Mouse (Mus musculus) neural tube, embryonic 12.5 days (tissue): ENCODE results near the gene Ccdc169. TPM values are rescaled to one million over a fixed set of nuclear protein-coding genes. Genes with fewer than 3 reads are reported as not detected.

ENCODE experiments used
- ATAC-seq: fragments of 200-750 bp; cut with Nextera tagmentation; 2 replicates; pipeline ENCODE4 v1.8.0; 2017; ENCODE audit warnings: low read depth, mild to moderate bottlenecking, moderate TSS enrichment, moderate library complexity; ENCODE audit not compliant: low FRiP score
- H3K27ac ChIP-seq: fragments of 300-500 bp; sonication (generic); 2 replicates; pipeline ENCODE4 v1.5.1; 2016
- H3K27me3 ChIP-seq: fragments of 300-500 bp; sonication (generic); replicated peaks from 2 replicates; pipeline ENCODE4 v1.6.1; 2016; ENCODE audit warnings: mild to moderate bottlenecking
- H3K36me3 ChIP-seq: fragments of 300-500 bp; sonication (generic); 2 replicates; pipeline ENCODE4 v1.6.1; 2016; ENCODE audit warnings: mild to moderate bottlenecking
- H3K4me1 ChIP-seq: fragments of 300-500 bp; sonication (generic); 2 replicates; pipeline ENCODE4 v1.6.1; 2016
- H3K4me2 ChIP-seq: fragments of 300-500 bp; sonication (generic); replicated peaks from 2 replicates; pipeline ENCODE4 v1.6.1; 2016; ENCODE audit warnings: mild to moderate bottlenecking
- H3K4me3 ChIP-seq: fragments of 300-500 bp; sonication (generic); 2 replicates; pipeline ENCODE4 v1.5.1; 2016
- H3K9ac ChIP-seq: fragments of 300-500 bp; sonication (generic); 2 replicates; pipeline ENCODE4 v1.6.1; 2016; ENCODE audit warnings: mild to moderate bottlenecking
- H3K9me3 ChIP-seq: fragments of 300-500 bp; sonication (generic); 2 replicates; pipeline ENCODE4 v1.6.1; 2016; ENCODE audit warnings: mild to moderate bottlenecking
- WGBS: fragments of 180-500 bp; shearing (Covaris S2); methylation state at CpG from one replicate; pipeline ENCODE4 v1.1.7; 2016; 5-methylcytosine and 5-hydroxymethylcytosine counted together
- polyA plus RNA-seq: library from polyadenylated mRNA; unstranded; fragments of >200 nt; fragmentation: Nextera tagmentation; extraction: Ambion mirVana; gene quantifications from 2 replicates; pipeline ENCODE4 v1.2.1, GENCODE M21; 2016

Gene Ccdc169
- polyA plus RNA-seq, 1 experiment from 2014 or later = not detected

DNA sequence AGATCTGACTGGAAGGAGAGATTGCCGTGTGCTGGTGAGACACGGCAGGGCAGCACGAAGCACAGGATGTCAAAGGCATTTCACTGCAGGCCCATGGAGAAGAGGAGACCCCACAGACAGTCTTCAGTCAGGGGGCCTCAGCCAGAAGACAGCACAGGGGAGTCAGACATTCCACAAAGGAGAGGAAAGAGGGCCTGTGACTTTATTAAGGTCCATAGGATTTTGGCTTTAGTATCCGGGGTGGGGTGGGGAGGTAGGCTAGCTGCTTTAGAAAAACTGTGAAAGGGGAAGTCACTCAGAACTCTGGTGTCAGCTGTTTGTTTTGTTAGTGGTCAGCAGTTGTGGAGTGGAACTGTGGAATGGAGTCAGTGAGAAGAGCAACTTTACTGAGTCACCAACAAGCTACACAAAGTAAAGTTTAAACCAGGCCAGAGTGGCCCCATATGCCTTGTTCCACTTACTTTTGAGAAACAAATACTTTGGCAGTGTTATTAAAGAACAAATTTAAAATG, 7.9 kb upstream of the Ccdc169 start:
- no peak overlapping the region for H3K4me2 ChIP-seq
- no peaks in the 10 kb centered on the region for H3K27me3 ChIP-seq
- H3K9ac ChIP-seq = no peak overlapping the region
- H3K4me1 ChIP-seq = no peaks in the 10 kb centered on the region
- no peak for ATAC-seq
- peaks cover 74% of the 10 kb centered on the region for H3K36me3 ChIP-seq
- H3K27ac ChIP-seq = no peak overlapping the region
- no peak overlapping the region for H3K4me3 ChIP-seq
- H3K9me3 ChIP-seq = no peaks in the 10 kb centered on the region
- 91% methylated on average over 4 of the region's 4 CpGs for WGBS

DNA sequence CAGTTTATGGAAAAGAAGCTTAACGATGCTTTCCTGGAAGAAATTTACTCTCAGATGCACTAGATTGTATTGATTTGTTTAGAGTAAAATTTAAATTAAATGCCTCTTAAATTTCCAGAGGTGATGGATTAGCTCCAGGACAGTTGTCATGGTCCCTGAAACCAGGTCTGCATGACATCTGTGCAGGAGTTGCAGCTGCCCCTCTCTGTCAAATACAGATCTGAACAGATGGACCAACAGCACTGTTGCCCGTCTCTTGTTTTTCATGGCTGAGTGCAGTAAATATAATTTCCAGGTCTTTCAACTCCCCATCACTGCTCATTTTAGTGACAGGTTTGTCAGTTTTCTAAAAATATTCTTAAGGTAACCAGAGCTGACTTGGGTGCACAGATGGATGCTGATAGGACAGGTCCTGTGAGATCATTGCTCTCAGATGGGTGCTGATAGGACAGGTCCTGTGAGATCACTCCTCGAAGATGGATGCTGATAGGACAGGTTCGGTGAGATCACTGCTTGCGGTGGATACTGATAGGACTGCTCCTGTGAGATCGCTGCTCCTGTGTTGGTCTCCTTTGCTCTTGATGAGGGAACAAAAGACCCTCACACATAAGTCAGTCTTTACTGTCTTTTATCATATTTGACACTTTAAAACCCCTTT, 5.4 kb upstream of the Ccdc169 start:
- ATAC-seq = 0 out of 2 replicates have a peak, but pooled peaks have one; percentile 58
- Histone ChIP-seq H3K4me3 (no peak overlapping the region), H3K27ac (no peak overlapping the region), H3K36me3 (peaks cover 75% of the 10 kb centered on the region), H3K9me3 (no peaks in the 10 kb centered on the region), H3K4me2 (no peak overlapping the region), H3K4me1 (no peaks in the 10 kb centered on the region), H3K27me3 (no peaks in the 10 kb centered on the region), H3K9ac (no peak overlapping the region)
- 88% methylated on average over 6 of the region's 6 CpGs for WGBS

GRCm38 (mm10) chr3:55139837-55140236, 2.7 kb downstream of the Ccdc169 start:
- Histone ChIP-seq H3K36me3 (peaks cover 18% of the 10 kb centered on the region), H3K4me2 (no peak overlapping the region), H3K27ac (no peak overlapping the region), H3K9me3 (no peaks in the 10 kb centered on the region), H3K4me3 (no peak overlapping the region), H3K9ac (no peak overlapping the region), H3K4me1 (no peaks in the 10 kb centered on the region), H3K27me3 (no peaks in the 10 kb centered on the region)
- no peak for ATAC-seq
- WGBS = 93% methylated on average over 12 of the region's 12 CpGs

DNA sequence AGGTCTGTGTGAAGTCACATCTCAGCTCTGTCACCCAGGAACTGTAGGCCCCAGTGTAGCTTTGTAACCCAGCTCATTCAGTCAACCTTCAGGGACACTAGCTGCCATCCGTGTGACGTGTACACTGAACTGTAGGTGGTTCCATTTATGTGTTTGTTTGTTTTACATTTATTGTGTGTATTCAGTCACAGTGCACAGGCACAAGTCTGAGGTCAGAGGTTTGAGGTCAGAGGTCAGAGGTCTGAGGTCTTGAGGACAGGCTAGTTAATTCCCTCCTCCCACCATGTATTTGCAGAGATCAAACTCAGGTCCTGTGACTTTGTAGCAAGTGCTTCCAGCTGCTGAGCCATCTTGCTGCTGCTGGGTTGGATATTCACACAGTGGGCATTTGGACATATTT, 4.3 kb downstream of the Ccdc169 start:
- H3K4me3 ChIP-seq = no peak overlapping the region
- no peak overlapping the region for H3K9ac ChIP-seq
- H3K36me3 ChIP-seq = peaks cover 5% of the 10 kb centered on the region
- H3K4me2 ChIP-seq = no peak overlapping the region
- no peak for ATAC-seq
- no peaks in the 10 kb centered on the region for H3K9me3 ChIP-seq
- no peak overlapping the region for H3K27ac ChIP-seq
- WGBS = 49% methylated on average over 2 of the region's 2 CpGs
- H3K4me1 ChIP-seq = no peaks in the 10 kb centered on the region
- no peaks in the 10 kb centered on the region for H3K27me3 ChIP-seq

DNA sequence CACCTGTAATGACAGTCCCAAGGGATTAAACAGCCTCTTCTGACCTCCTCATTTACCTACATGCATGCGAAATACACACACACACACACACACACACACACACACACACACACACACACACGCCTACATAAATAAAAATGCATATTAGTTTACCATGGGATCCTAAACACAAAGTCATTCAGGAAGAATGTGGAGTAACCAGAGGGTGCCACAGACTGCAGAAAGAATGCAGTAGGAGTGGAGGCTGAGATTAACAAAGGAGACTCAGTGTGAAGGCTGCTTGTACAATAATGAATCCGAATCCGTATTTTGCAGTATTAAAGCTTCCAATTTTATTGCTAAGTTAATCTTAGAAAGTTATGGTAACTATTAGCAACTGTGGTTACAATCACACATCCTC, 7.8 kb downstream of the Ccdc169 start:
- H3K9me3 ChIP-seq = no peaks in the 10 kb centered on the region
- no peak overlapping the region for H3K27ac ChIP-seq
- whole genome bisulfite sequencing = 71% methylated on average over 4 of the region's 4 CpGs
- H3K4me1 ChIP-seq = no peaks in the 10 kb centered on the region
- H3K27me3 ChIP-seq = no peaks in the 10 kb centered on the region
- no peak overlapping the region for H3K4me3 ChIP-seq
- H3K9ac ChIP-seq = no peak overlapping the region
- H3K36me3 ChIP-seq = no peaks in the 10 kb centered on the region
- H3K4me2 ChIP-seq = no peak overlapping the region
- no peak for ATAC-seq

- H3K9me3 ChIP-seq = no peaks in the 10 kb centered on the region
- no peaks in the 10 kb centered on the region for H3K4me1 ChIP-seq
- no peaks in the 10 kb centered on the region for H3K36me3 ChIP-seq
- no peak overlapping the region for H3K27ac ChIP-seq
- WGBS = 74% methylated on average over 6 of the region's 6 CpGs
- H3K27me3 ChIP-seq = no peaks in the 10 kb centered on the region
- H3K9ac ChIP-seq = no peak overlapping the region
- no peak overlapping the region for H3K4me3 ChIP-seq
- ATAC-seq = no peak
- H3K4me2 ChIP-seq = no peak overlapping the region
These were observed 9.3 kb downstream of the Ccdc169 start for GRCm38 (mm10) chr3:55146441-55146840.

- 90% methylated on average over 2 of the region's 2 CpGs for WGBS
- no peaks in the 10 kb centered on the region for H3K4me1 ChIP-seq
- H3K4me2 ChIP-seq = no peak overlapping the region
- no peak overlapping the region for H3K4me3 ChIP-seq
- ATAC-seq = no peak
- H3K9ac ChIP-seq = no peak overlapping the region
- H3K27me3 ChIP-seq = no peaks in the 10 kb centered on the region
- no peak overlapping the region for H3K27ac ChIP-seq
- H3K9me3 ChIP-seq = no peaks in the 10 kb centered on the region
- H3K36me3 ChIP-seq = no peaks in the 10 kb centered on the region
These were observed 10.0 kb downstream of the Ccdc169 start for GRCm38 (mm10) chr3:55147156-55147555.

- no peaks in the 10 kb centered on the region for H3K9me3 ChIP-seq
- no peak overlapping the region for H3K27ac ChIP-seq
- H3K9ac ChIP-seq = no peak overlapping the region
- 18% methylated on average over 3 of the region's 3 CpGs for WGBS
- no peaks in the 10 kb centered on the region for H3K27me3 ChIP-seq
- no peaks in the 10 kb centered on the region for H3K4me1 ChIP-seq
- no peak overlapping the region for H3K4me3 ChIP-seq
- H3K4me2 ChIP-seq = no peak overlapping the region
- ATAC-seq = no peak
- H3K36me3 ChIP-seq = no peaks in the 10 kb centered on the region
These were observed 11.0 kb downstream of the Ccdc169 start for GRCm38 (mm10) chr3:55148091-55148490.

- 35% methylated on average over 7 of the region's 7 CpGs for WGBS
- H3K27ac ChIP-seq = no peak overlapping the region
- H3K9ac ChIP-seq = no peak overlapping the region
- H3K4me3 ChIP-seq = no peak overlapping the region
- H3K36me3 ChIP-seq = no peaks in the 10 kb centered on the region
- ATAC-seq = peak; percentile 38; the same call in 1 of the 2 replicates
- no peak overlapping the region for H3K4me2 ChIP-seq
- H3K4me1 ChIP-seq = no peaks in the 10 kb centered on the region
- H3K9me3 ChIP-seq = no peaks in the 10 kb centered on the region
- no peaks in the 10 kb centered on the region for H3K27me3 ChIP-seq
These were observed 14.7 kb downstream of the Ccdc169 start for GRCm38 (mm10) chr3:55151656-55152433.

- Histone ChIP-seq H3K4me3 (no peak overlapping the region), H3K9ac (no peak overlapping the region), H3K4me1 (no peaks in the 10 kb centered on the region), H3K4me2 (no peak overlapping the region), H3K9me3 (no peaks in the 10 kb centered on the region), H3K27ac (no peak overlapping the region), H3K27me3 (no peaks in the 10 kb centered on the region), H3K36me3 (no peaks in the 10 kb centered on the region)
- ATAC-seq = no peak
- 65% methylated on average over 6 of the region's 6 CpGs for WGBS
These were observed 15.7 kb downstream of the Ccdc169 start for GRCm38 (mm10) chr3:55152673-55153334.

GRCm38 (mm10) chr3:55154163-55154562, 17.0 kb downstream of the Ccdc169 start:
- H3K4me2 ChIP-seq = no peak overlapping the region
- H3K4me3 ChIP-seq = no peak overlapping the region
- no peaks in the 10 kb centered on the region for H3K9me3 ChIP-seq
- H3K36me3 ChIP-seq = no peaks in the 10 kb centered on the region
- H3K27me3 ChIP-seq = no peaks in the 10 kb centered on the region
- no peak overlapping the region for H3K27ac ChIP-seq
- 88% methylated on average over 7 of the region's 7 CpGs for WGBS
- no peak overlapping the region for H3K9ac ChIP-seq
- no peaks in the 10 kb centered on the region for H3K4me1 ChIP-seq
- no peak for ATAC-seq

- H3K27ac ChIP-seq = no peak overlapping the region
- no peak overlapping the region for H3K4me2 ChIP-seq
- no peaks in the 10 kb centered on the region for H3K4me1 ChIP-seq
- H3K9me3 ChIP-seq = no peaks in the 10 kb centered on the region
- WGBS = 61% methylated on average over 5 of the region's 5 CpGs
- no peaks in the 10 kb centered on the region for H3K36me3 ChIP-seq
- H3K27me3 ChIP-seq = no peaks in the 10 kb centered on the region
- no peak overlapping the region for H3K4me3 ChIP-seq
- ATAC-seq = 0 out of 2 replicates have a peak, but pooled peaks have one; percentile 17
- no peak overlapping the region for H3K9ac ChIP-seq
These were observed 20.3 kb downstream of the Ccdc169 start for GRCm38 (mm10) chr3:55157413-55157812.
